Comparison of ENCODE assay signal across 10 mouse cellular contexts in the genomic region with DNA sequence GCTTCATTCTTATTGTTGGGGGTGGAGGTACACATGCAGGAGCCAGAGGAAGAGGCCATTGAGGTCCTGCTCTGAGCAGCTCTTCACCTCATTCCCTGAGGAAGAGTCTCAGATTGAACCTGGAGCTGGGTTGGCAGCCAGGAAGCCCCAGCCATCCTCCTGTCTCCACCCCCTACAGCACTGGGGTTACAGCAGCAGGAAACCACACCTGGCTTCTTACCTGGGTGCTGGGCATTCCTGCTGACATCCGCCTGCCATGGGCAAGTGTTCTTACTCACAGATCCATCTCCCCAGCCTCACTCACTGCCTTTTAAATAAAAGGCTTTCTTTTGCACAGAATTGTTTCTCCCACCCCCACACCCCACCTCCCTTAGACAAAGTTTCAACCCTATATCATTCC. TPM values are rescaled to one million over a fixed set of nuclear protein-coding genes. Genes with fewer than 3 reads are reported as not detected.
DNase-seq lines count a peak whose midpoint lies in the region; ATAC-seq and TF ChIP-seq lines count a peak whose summit lies in the region.
"Had no signal": no experiment of that assay in that cellular context is flagged by ENCODE, and none has a peak within 500 bp of the region (broad histone marks: within the 10 kb centered on the region; RNA-seq: fewer than 3 reads in every experiment).

No protein-coding gene starts in this region.

- H3K27ac ChIP-seq in layer of hippocampus, adult 2 months, result peak overlapping the region; percentile 89
- no peak overlapping the region for H3K27ac ChIP-seq in hindbrain, embryonic 15.5 days (replicated peaks)
- no peak overlapping the region for H3K27ac ChIP-seq in neural tube, embryonic 13.5 days (replicated peaks)

- 88% methylated on average over 1 of the region's 1 CpGs for WGBS in hindbrain, embryonic 15.5 days
- WGBS in neural tube, embryonic 13.5 days, result 84% methylated on average over 1 of the region's 1 CpGs

- TF ChIP-seq CTCF in layer of hippocampus, adult 2 months (conservative IDR thresholded peaks at IDR 0.05), result no peak

- H3K4me3 ChIP-seq in layer of hippocampus, adult 2 months, result peak overlapping the region; percentile 89
- no peak overlapping the region for H3K4me3 ChIP-seq in hindbrain, embryonic 15.5 days
- H3K4me3 ChIP-seq in neural tube, embryonic 13.5 days, result peak overlapping the region; percentile 10; the same call in 1 of the 2 replicates

- H3K9me3 ChIP-seq in hindbrain, embryonic 15.5 days, result no peaks in the 10 kb centered on the region
- no peaks in the 10 kb centered on the region for H3K9me3 ChIP-seq in neural tube, embryonic 13.5 days

- peak overlapping the region; percentile 82 for H3K4me2 ChIP-seq in hindbrain, embryonic 15.5 days
- H3K4me2 ChIP-seq in neural tube, embryonic 13.5 days, result peak overlapping the region; percentile 92

- H3K4me1 ChIP-seq in hindbrain, embryonic 15.5 days (replicated peaks), result peaks cover 53% of the 10 kb centered on the region
- peaks cover 78% of the 10 kb centered on the region for H3K4me1 ChIP-seq in neural tube, embryonic 13.5 days (replicated peaks)

- no peaks in the 10 kb centered on the region for H3K36me3 ChIP-seq in hindbrain, embryonic 15.5 days
- H3K36me3 ChIP-seq in neural tube, embryonic 13.5 days, result peaks cover 19% of the 10 kb centered on the region; the same call in 1 of the 2 replicates

- DNase-seq in CD4-positive, CD25-positive, alpha-beta regulatory T cell, adult 2 months (ENCODE audit: low read depth, low spot score), result peak; percentile 49
- DNase-seq in layer of hippocampus, adult 2 months (ENCODE audit: low spot score in 2 of 2), result no peak
- DNase-seq in layer of hippocampus, adult 9-11 months, result no peak
- DNase-seq in urinary bladder, postnatal 10 days (ENCODE audit: low spot score), result no peak
- no peak for DNase-seq in natural killer cell, adult 2 months (ENCODE audit: low spot score in 2 of 2)
- DNase-seq: kidney, postnatal 14 days had no signal

- ATAC-seq in CD4-positive, CD25-positive, alpha-beta regulatory T cell, adult 4 months, result no peak
- no peak for ATAC-seq in hindbrain, embryonic 15.5 days (ENCODE audit: low FRiP score, low read depth)
- no peak for ATAC-seq in neural tube, embryonic 13.5 days (ENCODE audit: low read depth)
- ATAC-seq: lung, postnatal 0 days had no signal

- 0 out of 2 replicates have a peak overlapping the region, but pooled peaks have one; percentile 14 for H3K9ac ChIP-seq in hindbrain, embryonic 15.5 days
- peak overlapping the region; percentile 94 for H3K9ac ChIP-seq in neural tube, embryonic 13.5 days

- no peaks in the 10 kb centered on the region for H3K27me3 ChIP-seq in hindbrain, embryonic 15.5 days
- H3K27me3 ChIP-seq in neural tube, embryonic 13.5 days, result no peaks in the 10 kb centered on the region

RNA-seq across cellular contexts. Expression of a gene that starts 3.0 kb away (rescaled TPM):
- polyA plus RNA-seq in CD4-positive, CD25-positive, alpha-beta regulatory T cell, adult 4 months (2017; shearing (Covaris generic)), result 10 to 100 TPM in 1 of 2 experiments, 1 to 10 TPM in 1; 8.2 to 13.2 TPM
- total RNA-seq in layer of hippocampus, adult 2 months (2021), result 10 to 100 TPM; 53.0 to 60.3 TPM
- polyA plus RNA-seq in hindbrain, embryonic 15.5 days (2015; fragmentation: Nextera tagmentation; extraction: Ambion mirVana), result 6.1 and 6.6 TPM in 2 replicates
- polyA plus RNA-seq in neural tube, embryonic 13.5 days (2015; fragmentation: Nextera tagmentation; extraction: Ambion mirVana), result 5.6 and 7.2 TPM in 2 replicates

RNA-seq across cellular contexts. Expression of a gene that starts 59.4 kb away (rescaled TPM):
- 10 to 100 TPM; 19.5 to 28.9 TPM for polyA plus RNA-seq in CD4-positive, CD25-positive, alpha-beta regulatory T cell, adult 4 months (2017; shearing (Covaris generic))
- total RNA-seq in layer of hippocampus, adult 2 months (2021), result 10 to 100 TPM; 24.4 to 31.3 TPM
- polyA plus RNA-seq in hindbrain, embryonic 15.5 days (2015; fragmentation: Nextera tagmentation; extraction: Ambion mirVana), result 13.5 and 14.3 TPM in 2 replicates
- 10.9 and 14.1 TPM in 2 replicates for polyA plus RNA-seq in neural tube, embryonic 13.5 days (2015; fragmentation: Nextera tagmentation; extraction: Ambion mirVana)
